Mouse (Mus musculus) NIH3T3 (cell line): ENCODE data around the gene Bzw1.

Experiments used
- DNase-seq: peaks from one replicate; pipeline ENCODE4 v3.0.0-alpha.2; 2012; ENCODE audit warnings: low read depth

Gene Bzw1

DNA sequence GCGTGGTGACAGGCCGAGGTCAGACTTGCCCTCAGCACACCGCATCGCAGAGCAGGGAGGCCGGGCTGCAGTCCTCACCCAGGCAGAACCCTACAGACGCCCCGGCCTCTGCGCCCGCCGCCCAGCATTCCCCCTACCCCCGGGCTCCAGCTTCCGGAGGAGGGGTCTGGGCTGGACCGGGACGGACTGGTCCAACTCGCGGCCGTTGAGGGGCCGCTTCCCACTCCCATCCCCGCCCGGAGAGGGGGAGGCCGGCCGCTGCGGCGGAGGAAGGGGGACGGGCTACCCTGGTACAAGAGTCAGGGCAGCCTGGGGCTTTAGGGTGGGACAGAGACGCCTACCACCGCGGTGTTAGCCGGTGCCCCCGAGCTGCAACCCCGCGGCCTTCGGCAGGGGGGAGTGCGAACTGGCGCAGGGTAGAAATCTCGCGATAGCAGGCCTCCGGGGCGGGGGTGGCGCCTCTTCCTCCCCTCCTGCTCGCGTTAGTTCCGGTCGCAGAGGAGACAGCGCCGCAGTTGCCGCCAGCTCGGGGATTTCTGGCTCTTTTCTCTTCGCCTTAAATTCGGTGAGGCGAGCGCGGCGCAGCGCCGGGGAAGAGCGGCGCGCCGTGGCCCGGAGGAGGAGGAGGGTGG is at the start of gene Bzw1:
TSS of gene Bzw1 (plus strand) at position 247 of the 632 bp plus-strand sequence.
- peak; percentile 97 for DNase-seq

DNA sequence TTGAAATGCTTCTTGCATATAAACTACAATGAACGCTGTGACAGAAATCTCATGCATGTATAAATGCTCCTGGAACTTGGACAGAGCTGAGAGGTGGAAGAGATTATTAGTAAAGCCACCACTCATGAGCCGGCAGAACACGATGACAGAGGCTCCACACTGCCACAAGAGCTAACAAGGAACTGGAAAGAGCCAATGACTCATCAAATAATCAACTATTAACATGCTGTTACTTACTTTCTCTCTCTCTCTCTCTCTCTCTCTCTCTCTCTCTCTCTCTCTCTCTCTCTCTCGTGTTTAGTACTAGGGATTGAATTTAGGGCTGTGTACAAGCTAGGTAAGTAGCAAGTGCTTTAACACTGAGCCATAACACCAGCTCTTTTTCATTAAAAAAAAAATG is 48.8 kb upstream of the Bzw1 start:
- no peak for DNase-seq

GRCm38 (mm10) chr1:58344570-58344969 is 48.1 kb upstream of the Bzw1 start:
- no peak for DNase-seq

DNA sequence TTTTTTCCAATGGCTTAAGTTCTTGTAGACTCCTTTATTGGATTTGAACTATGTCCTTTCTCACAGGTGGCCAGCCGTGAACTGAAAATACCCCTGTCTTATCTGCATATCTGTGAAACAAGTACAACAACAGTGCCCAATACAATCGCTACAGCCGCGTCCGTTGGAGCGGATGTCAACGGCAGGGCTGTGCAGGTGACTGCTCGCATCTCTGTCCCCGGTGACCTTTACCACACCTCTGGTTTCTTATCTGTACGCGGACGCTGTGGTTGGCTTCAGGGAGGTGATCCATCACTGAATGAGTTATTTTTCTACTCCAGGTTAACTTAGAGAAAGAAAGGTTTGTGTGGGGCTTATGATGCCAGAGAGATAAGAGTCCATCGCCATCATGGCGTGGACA is 46.5 kb upstream of the Bzw1 start:
- DNase-seq, result no peak

GRCm38 (mm10) chr1:58348712-58349111 is 44.0 kb upstream of the Bzw1 start:
- DNase-seq, result no peak

DNA sequence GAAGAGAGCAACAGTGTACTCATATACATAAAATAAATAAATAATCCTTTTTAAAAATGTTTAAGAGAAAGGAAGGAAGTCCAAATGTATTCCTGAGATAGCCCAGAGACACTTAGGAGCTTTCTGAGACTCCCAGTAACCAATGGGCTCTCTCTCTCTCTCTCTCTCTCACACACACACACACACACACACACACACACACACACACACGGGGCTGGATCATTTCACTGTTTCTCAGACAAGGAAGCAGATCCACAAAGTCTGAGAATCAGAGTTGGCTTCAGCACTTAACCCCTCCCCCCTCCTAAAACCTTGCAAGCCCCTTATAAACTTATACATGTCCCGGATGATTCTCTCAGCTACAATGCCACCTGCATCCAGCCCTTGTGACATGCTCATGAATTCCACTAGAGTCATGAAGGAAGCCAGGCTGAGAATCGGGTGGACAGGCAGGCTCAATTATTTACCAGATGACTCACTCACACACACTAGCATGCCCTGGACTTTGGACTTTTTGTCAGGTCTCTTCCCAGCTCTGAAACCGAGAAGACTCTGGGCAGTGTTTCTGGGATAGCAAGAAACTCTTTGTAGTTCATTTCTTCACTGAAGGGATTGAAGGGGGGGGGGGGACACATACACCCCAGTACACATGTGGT is 39.3 kb upstream of the Bzw1 start:
- DNase-seq, result peak; percentile 68

- peak; percentile 96 for DNase-seq
Observed at GRCm38 (mm10) chr1:58358958-58359901, 33.5 kb upstream of the Bzw1 start.

GRCm38 (mm10) chr1:58362296-58362695 is 30.4 kb upstream of the Bzw1 start:
- DNase-seq, result no peak

GRCm38 (mm10) chr1:58364551-58364950 is 28.1 kb upstream of the Bzw1 start:
- no peak for DNase-seq

DNA sequence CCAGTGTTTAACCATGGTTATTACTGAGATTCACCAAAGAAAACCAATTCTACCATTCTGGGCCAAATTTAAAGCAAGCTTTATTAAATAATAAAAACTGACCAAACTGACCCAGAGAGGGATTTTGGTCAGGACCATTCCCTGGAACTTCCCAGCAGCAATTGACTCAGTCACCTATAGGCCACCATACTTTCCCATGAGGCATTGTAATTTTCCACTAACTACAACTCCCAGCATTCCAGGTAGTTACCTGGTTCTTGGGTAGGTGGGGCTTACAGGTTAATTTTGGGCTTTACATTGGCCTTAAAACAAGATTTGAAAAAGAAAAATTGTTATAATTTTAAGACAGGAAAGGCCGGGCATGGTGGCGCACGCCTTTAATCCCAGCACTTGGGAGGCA is 26.9 kb upstream of the Bzw1 start:
- no peak for DNase-seq

DNA sequence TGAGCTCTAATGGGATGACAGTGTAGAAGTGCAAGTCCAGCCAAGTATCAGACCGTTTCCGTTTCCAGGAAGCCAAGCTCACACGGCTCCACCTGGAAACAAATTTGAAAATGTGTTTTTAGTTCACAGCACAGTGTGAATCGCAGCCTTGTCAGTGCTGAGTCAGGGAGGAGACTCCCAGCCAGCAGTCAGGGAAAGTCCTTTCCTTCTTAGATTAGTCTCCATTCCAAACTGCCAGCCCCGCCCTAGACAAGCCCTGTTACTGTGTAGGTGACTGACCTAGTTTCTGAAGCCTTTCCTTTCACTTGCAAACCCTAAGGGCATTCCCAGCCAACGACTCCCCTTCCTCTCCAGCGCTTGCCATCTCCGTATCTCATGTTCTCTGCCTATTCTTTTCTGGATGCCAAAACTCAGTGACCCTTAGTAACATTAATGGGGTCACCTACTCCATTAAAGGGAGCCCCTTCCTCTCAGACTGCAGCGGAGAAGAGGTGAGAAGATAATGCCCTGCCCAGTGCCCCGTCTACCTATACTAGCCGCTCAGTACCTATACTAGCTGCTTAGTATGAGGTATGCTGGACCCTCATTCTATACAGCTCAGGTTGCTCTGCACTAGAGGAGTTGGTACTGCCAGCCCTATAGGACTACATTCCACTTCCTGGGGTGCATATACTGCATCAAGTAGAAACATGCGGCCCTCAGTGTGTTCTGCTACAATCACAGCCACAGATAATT is 25.8 kb upstream of the Bzw1 start:
- DNase-seq, result peak; percentile 80

- DNase-seq, result no peak
Observed at GRCm38 (mm10) chr1:58369716-58370115, 23.0 kb upstream of the Bzw1 start.

DNA sequence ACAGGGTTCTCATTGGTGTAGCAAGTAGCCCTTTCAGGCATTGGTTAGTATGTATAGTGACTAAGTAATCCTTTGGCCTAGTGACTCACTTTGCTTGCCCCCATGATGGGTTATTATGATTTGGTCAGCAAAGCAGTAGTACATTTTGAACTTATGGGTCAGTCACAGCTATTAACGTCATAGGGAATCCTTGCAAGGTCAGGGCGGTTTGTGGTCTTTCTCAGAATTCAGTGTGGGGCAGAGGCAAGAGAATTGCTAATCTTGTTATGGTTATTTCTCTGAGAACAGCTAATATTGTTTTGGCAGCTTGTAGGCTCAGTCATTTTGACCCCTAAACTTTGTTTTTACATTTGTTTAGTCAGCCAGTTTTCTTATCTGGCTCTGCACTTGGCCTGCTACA is 18.4 kb upstream of the Bzw1 start:
- peak; percentile 61 for DNase-seq

DNA sequence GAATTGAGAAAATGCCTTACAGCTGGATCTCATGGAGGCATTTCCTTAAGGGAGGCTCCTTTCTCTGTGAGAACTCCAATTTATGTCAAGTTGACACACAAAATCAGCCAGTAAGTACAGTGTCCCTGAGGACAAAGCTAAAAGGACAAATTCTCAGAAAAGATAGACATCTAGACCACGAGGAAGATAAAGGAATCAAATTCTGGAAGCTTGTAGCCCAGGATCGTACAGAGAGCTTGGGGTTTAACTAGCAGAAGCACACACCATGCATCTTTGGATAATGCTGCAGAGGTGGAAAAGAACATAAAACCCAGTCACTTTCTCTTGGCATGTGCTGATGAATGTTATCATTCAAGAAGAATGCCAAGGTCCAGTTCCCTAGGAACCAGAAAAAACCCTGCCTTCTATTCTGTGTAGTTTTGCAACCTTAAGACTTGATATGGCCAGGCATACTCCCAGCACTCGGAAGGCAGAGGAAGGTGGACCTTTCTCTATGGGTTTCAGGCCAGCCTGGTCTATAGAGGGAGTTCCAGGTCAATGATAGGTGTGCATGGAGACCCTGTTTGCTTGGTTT is 17.0 kb upstream of the Bzw1 start:
- peak; percentile 35 for DNase-seq

- no peak for DNase-seq
Observed at GRCm38 (mm10) chr1:58382586-58383281, 10.0 kb upstream of the Bzw1 start.

DNA sequence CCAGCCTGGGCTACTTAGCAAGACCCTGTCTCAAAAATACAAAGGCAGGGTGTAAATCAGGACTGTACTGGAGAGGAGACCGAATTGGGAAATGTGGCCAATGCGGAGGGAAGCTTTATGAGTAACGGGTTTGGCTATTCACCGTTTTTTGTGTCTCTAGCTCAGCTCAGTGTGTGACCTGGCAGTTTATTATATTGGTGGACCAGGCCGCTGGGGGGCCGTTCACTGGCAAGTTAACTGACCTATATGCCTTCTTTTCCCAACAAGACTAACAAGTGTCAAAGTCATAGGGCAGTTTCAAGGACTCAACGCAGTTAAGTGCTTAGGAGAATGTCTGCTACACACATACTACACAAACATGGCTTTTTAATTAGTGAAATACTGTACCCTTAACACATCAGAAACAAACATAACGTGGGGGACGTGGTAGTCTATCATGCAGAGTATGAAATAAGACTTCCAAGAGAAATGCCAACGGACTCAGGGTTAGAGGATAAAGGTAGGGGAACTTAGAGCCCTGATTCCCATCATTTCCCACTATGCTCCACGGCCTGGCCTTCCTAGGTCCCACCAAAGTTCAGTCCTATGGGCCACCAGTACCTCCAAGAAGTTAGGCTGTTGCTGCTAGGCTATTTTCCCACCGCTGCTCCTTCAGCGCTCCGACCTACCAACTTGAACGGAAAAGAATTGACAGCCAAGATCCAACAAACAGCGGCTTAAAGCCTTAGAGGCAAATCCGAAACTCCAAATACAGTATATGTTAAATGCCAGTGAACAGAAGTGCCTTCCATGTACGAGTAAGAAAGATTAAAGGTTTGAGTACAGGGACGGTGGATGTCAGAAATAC is 1.1 kb upstream of the Bzw1 start:
- DNase-seq, result no peak

DNA sequence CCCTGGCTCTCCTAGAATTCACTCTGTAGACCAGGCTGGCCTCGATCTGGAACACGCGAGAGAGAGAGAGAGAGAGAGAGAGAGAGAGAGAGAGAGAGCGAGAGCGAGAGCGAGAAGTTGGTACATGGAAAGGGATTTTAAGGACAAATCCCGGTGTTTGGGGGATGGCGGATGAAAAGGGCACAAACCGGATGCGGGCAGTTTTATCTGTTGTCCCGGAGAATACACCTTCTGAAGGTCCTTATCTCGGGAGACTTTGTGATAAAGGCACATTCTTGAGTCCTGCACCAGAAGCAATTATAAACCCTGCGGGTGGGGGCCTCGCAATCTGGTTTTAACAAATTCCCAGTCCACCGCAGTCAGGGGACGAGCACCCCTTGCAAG is 438 bp upstream of the Bzw1 start:
- DNase-seq, result peak; percentile 72

DNA sequence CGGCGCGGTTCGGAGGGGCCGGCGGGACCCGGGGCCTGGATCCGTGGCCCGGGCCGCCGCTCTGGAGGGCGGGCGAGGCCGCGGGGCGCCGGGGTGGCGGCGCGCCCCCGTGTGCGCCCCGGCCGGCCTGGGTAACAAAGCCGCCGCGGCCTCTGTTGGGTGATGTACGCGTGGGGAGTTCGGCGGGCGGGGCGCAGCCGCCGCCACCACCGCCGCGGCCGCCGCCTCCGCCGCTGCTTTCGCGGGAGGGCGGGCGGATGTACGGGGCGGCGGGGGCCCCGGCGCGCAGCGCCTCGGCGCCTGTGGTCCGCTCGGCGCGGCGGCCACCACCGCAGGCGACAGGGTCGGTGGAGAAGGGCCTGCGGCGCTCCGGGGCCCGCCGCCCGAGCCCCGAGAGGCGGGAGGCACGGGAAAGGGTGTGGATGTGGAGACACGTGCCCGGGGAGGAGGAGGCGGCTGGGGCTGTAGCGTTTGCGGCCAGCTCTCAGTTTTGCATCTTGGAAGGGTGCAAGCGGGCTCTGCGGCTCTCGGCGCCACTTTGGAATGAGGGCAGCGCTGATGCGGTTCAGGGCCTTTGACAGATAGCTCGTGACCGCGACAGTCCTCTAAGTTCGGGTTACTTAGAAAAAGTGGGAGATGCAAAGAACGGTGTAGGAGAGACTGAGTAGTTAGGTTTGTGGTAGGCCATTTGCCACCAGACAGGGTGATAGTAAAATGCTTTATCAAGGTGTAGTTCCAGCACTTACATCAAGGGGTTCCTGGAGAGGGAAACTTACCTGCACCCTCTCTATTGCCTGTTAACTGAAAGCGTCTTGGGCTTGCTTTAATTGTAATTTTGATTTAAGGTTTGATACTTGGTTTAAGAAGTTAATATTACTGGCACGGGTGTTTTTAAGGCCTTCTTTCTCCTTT is 842 bp downstream of the Bzw1 start:
- DNase-seq, result peak; percentile 70

DNA sequence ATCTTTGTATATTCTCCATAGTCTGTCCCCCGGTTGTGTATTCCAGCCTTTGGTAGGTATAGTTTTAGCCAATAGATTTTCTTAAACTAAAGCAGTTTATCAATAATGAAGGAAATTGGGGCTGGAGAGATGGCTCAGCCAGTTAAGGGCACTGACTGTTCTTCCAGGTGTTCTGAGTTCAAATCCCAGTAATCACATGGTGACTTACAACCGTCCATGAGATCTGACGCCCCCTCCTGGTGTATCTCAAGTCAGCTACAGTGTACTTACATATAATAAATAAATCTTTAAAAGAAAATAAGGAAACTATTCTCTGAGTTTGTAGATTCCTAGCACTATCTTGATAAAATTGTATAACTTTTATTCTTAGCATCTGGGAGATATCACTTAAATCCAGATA is 2.6 kb downstream of the Bzw1 start:
- peak; percentile 38 for DNase-seq
